Mouse (Mus musculus): Measurements from ENCODE around the gene Kctd11. TPM values are rescaled to one million over a fixed set of nuclear protein-coding genes. Genes with fewer than 3 reads are reported as not detected.
A peak's percentile ranks its signal among the peaks of the same experiment; 100 is the strongest.
"Not testable (repeated sequence)": the region's sequence is repeated elsewhere in the genome, so short reads cannot be mapped to it uniquely, and the experiment has no call there.

Kctd11 gene
- total RNA-seq, 2 experiments from 2014 or later = 1.3 to 1.5 TPM

DNA sequence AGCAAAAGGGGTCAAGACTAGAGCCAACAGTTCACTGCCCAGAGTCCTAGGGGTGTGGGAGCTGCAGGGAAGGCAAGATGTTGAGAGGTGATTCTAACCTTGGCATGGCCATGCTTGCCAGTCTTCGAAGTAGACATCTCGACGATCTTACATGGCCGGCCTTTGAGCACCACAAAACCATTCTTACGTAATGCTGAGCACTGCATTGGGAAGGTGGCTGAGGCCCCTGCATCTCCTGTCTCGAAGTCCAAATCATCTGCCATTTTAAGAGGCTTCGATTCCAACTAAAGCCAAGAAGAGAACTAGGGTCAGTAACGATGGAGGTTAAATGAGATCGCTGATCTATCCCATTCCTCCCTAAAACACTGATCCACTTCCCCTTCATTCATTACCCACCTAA, 37.8 kb upstream of the Kctd11 start:
- no peak for DNase-seq (ENCODE audit: extremely low spot score in 1 of 2, low spot score in 2 of 2)
- Histone ChIP-seq H3K4me3 (peak overlapping the region; percentile 88), H3K27ac (peak overlapping the region; percentile 24; the same call in 1 of the 2 replicates)
- intact Hi-C loops (cut with DNase I) = no loop called here
- TF ChIP-seq CTCF (IDR thresholded peaks at IDR 0.05) = no peak

DNA sequence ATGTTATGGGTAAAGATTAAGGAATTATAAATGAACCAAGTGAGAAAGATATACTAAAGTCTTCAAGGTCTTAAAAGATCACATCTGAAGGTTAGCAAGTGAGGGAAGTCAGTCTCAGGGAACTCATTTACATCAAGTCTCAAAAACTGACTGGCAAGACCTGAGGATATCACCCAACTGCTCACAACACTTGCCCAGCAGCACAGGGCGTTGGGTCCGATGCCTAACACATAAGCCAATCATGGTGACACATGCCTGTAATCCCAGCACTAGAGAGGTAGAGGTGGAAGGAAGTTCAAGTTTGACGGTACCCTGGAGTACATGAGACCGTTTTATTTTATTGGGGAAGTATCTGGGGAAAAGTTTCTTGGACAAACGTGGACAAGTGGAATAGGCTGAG, 36.9 kb upstream of the Kctd11 start:
- Histone ChIP-seq H3K4me3 (no peak overlapping the region), H3K27ac (no peak overlapping the region)
- DNase-seq (ENCODE audit: extremely low spot score in 1 of 2, low spot score in 2 of 2) = no peak
- TF ChIP-seq CTCF (IDR thresholded peaks at IDR 0.05) = no peak
- intact Hi-C loops (cut with DNase I) = no loop called here

DNA sequence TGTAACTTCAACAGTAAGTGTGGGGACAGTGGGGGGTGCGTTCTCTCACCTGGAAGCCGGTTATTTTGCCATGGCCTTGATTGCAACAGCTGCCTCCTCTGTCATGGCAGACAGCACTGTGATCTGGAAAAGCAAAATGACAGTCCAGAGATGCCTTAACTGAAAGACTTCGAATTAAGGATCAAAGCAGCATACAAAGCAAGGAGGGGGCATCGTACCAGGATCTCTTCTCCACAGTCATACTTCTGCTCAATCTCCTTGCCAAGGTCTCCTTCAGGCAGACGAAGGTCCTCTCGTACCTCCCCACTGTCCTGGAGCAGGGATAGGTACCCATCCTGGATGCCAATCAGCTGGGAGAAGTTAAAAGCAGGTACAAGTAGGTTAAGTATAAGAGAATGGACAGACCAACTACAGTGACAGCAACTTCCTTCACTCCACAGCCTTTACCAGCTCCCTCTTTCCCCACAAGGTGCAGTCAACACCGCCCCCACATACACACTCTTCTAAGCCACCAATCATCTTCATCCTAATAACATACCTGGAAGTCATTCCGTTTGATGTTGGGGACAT, 36.3 kb upstream of the Kctd11 start:
- H3K27ac ChIP-seq = no peak overlapping the region
- intact Hi-C loops (cut with DNase I) = no loop called here
- DNase-seq (ENCODE audit: extremely low spot score in 1 of 2, low spot score in 2 of 2) = no peak
- H3K4me3 ChIP-seq = no peak overlapping the region
- TF ChIP-seq CTCF (IDR thresholded peaks at IDR 0.05) = no peak

DNA sequence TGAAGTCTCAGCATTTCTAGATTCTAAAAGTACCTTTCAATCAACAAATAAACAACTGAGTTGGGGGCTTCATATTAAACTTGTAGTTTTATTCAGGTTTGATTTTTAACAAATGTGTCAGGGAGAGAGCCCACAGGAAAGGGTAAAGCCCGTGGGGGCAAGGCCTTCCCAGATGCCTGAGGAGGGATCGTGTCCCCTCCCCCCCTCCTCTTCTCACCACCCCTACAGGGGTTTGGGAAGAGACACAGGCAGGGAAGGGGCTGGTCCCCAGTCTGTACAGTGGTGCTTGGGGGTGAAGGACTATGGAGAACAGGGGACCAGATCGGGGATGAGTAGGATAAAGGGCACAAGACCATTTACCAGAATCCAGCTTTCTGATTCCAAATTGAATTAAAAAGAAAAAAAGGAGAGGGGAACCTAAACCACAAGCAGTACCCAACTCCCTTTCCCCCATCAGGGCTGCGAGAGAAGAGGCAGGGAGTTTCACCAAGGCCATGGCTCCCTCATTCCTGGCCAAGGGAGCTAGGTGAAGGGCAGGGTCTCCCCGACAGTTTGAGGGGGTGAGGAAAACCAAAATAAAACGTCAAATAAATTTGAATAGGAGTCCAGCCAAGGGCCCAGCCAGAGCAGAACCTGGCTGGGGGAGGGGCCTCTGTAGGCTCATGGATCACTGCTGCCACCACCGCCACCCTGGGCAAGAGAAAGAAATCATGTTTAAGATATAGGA, 35.6 kb upstream of the Kctd11 start:
- H3K4me3 ChIP-seq; intact Hi-C loops (cut with DNase I); DNase-seq (ENCODE audit: extremely low spot score in 1 of 2, low spot score in 2 of 2); H3K27ac ChIP-seq: not testable (repeated sequence)

DNA sequence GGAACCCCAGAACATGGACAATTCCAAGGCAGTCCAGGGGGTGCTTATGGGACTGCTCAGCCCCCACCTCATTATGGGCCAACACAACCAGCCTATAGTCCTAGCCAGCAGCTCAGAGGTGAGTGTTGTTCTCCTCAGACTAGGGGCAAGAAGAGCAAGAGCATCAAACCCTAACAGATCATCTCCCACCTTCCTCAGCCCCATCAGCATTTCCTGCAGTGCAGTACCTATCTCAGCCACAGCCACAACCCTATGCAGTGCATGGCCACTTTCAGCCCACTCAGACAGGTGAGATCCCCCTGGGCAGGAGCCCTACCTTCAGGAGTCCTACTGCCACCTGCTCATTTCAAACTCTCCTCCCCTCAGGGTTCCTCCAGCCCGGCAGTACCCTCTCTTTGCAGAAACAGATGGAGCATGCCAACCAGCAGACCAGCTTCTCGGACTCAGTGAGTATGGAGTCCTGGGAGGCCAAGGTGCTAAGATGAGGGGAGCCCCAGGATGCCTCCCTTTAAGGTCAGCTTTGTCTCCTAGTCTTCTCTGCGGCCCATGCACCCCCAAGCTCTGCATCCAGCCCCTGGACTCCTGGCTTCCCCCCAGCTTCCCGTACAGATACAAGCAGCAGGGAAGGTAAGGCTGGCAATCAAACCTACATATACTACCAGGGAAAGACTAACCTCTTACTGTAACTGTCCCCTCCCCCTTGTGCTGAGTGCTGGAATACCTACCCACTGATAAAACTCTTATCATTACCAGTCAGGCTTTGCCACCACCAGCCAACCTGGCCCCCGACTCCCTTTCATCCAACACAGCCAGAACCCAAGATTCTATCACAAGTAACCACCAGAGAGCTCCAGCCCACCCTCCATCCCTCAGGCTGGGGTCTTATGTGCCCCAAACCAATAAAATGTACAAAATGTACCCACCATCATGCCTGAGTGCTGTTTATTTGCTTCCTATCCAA, 34.7 kb upstream of the Kctd11 start:
- no peak overlapping the region for H3K4me3 ChIP-seq
- TF ChIP-seq CTCF (IDR thresholded peaks at IDR 0.05) = peak; percentile 15
- no peak for DNase-seq (ENCODE audit: extremely low spot score in 1 of 2, low spot score in 2 of 2)
- intact Hi-C loops (cut with DNase I) = no loop called here
- H3K27ac ChIP-seq = no peak overlapping the region

DNA sequence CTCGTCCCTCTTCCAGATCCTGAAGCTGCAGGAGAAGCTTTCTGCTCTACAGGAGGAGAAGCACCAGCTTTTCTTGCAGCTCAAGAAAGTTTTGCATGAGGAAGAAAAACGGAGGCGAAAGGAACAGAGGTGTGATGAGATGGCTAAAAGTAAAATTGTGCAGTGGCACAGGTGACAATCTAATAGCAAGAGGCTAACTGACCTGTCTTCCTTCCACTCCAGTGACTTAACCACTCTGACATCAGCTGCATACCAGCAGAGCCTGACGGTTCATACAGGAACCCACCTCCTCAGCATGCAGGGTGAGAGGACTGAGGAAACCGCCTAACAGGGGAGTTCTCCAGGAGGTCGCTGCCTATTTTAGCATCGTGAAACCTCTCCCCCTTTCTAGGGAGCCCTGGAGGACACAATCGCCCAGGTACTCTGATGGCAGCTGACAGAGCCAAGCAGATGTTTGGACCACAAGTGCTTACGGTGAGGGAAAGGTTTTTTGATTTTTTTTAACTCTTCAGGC, 33.8 kb upstream of the Kctd11 start:
- intact Hi-C loops (cut with DNase I) = no loop called here
- Histone ChIP-seq H3K27ac (no peak overlapping the region), H3K4me3 (peak overlapping the region; percentile 97)
- no peak for DNase-seq (ENCODE audit: extremely low spot score in 1 of 2, low spot score in 2 of 2)
- TF ChIP-seq CTCF (IDR thresholded peaks at IDR 0.05) = no peak

DNA sequence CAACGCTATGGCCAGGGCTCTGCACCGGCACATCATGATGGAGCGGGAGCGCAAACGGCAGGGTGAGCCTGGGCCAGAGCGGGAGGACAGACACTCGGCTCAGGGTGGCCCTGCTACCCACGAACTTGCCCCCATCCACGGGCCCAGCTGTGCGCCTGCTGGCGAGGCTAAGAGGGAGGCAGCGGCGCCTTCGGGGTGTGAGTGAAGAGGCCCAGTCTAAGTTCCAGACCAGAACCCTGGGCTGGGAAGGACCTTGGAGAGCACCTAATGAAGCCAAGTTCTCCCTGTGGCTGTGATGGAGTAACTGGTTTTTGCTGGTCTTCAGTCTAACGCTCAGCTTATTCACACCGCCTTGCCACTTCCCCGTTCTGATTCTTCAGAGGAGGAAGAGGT, 33.2 kb upstream of the Kctd11 start:
- intact Hi-C loops (cut with DNase I) = no loop called here
- Histone ChIP-seq H3K27ac (peak overlapping the region; percentile 98), H3K4me3 (peak overlapping the region; percentile 97)
- TF ChIP-seq CTCF (IDR thresholded peaks at IDR 0.05) = no peak
- no peak for DNase-seq (ENCODE audit: extremely low spot score in 1 of 2, low spot score in 2 of 2)

DNA sequence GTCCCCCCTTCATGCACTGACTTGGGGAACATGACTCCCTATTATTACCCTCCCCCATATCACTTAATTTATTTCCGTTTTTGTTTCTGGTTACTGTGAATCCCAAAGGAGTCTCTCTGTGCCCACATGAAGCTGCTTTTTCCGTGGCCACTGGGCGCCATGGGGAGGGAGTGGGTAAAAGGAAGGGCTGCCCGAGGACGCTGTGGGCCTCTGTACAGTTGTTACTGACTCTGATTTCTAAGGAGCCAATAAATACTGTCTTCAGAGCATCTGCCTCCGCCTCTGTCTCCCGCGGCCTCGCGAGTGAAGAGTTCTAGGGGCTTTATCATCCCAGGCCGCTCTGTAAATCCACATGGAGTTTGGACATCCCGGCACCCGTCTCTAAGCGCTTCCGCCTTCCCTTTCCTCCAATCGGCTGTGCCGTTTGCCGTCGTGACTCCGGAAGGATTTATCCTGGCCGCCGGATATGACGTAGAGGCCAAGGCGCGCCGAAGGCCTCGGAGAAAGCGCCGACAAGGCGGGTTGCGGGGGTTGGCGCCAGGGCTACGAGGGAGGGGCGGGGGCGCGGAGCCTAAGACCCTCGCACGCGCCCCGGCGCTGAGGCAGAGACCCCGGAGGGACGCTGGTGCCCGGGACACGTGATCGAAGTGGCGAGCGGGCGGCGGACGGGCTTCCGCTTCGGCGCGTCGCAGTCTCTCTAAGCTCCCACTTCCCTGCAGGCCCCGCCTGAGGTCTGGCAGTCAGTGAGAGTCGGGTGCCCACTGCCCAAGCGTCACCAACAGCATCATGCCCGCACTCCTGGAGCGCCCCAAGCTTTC, 32.6 kb upstream of the Kctd11 start, which contains the start of gene Gps2:
Gene Gps2 (plus strand): TSS at position 335 of the 818 bp plus-strand sequence.
- no peak for TF ChIP-seq CTCF (IDR thresholded peaks at IDR 0.05)
- intact Hi-C loops (cut with DNase I) = no loop called here
- DNase-seq (ENCODE audit: extremely low spot score in 1 of 2, low spot score in 2 of 2) = peak; percentile 92 to 93

DNA sequence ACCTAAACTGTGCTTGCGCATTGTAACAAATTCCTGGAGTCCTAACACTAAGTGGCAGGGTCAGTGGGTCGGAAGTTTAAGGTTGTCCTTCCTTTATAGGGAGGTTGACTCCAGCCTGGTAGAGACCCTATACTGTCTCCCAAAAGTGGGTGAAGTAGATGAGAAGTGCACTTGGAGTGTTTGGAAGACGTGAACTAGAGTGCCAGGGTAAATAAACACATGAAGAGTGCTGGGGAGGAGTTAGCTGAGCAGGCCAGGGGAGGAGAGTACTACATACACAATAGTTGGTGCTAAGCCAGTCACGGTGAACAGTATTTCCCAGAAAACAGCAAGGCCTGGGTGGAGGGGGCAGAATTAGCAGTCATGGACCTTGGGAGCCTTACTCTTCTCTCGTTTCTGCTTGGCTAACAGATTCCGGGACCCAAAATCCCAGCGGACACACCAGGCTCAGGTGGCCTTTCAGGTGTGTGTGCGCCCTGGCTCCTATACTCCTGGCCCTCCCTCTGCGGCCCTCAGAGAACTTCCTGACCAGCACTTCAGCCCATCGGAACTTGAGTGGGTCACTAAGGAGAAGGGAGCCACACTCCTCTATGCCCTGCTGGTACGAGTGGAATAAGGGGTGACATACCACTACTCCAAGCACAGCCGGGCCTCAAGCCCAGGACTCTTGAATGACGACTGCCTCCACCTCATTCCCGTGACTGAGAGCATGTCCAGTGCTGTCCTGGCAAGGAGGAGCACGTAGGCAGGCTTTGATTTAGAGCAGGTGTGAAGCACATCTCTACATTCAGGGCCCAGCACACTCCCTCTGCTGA, 31.7 kb upstream of the Kctd11 start:
- peak overlapping the region; percentile 97 for H3K4me3 ChIP-seq
- intact Hi-C loops (cut with DNase I) = no loop called here

More for the DNA sequence above, 32.6 kb upstream of the Kctd11 start, which contains the start of gene Gps2:
- H3K4me3 ChIP-seq = peak within 1 kb of the TSS; percentile 97
- peak within 1 kb of the TSS; percentile 98 for H3K27ac ChIP-seq

DNA sequence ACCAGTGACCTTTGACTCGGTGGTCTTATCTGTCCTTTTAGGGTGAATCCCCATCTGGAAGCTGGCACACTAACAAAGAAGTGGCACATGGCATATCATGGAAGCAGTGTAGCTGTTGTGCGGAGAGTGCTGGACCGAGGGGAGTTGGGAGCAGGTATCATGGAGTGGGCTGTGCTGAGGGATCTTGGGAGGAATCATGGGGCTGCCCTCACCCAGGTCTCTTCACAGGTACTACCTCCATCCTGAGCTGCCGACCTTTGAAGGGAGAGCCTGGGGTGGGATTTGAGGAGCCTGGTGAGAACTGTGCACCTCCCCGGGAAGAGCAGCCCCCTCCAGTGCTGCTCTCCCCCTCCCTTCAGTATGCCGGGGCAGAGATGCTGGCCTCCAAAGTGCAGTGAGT, 30.5 kb upstream of the Kctd11 start:
- no peak overlapping the region for H3K4me3 ChIP-seq
- intact Hi-C loops (cut with DNase I) = no loop called here
- DNase-seq (ENCODE audit: extremely low spot score in 1 of 2, low spot score in 2 of 2) = no peak
- no peak overlapping the region for H3K27ac ChIP-seq
- no peak for TF ChIP-seq CTCF (IDR thresholded peaks at IDR 0.05)

More for the DNA sequence above, 31.7 kb upstream of the Kctd11 start:
- no peak overlapping the region for H3K27ac ChIP-seq
- no peak for DNase-seq (ENCODE audit: extremely low spot score in 1 of 2, low spot score in 2 of 2)
- no peak for TF ChIP-seq CTCF (IDR thresholded peaks at IDR 0.05)
